Mouse (Mus musculus) 3134 (cell line): ENCODE data around the gene Olfr1111.
"Not testable (repeated sequence)": the region's sequence is repeated elsewhere in the genome, so short reads cannot be mapped to it uniquely, and the experiment has no call there.

ENCODE experiments used
- DNase-seq: peaks from one replicate; pipeline ENCODE4 v3.0.0-alpha.2; 2011; ENCODE audit warnings: low spot score; ENCODE audit not compliant: insufficient read length; ENCODE audit errors: extremely low read depth

The Olfr1111 gene

GRCm38 (mm10) chr2:87152524-87152923 is at the start of gene Olfr1111:
Olfr1111 (minus strand) TSS chr2:87152624.
- no peak for DNase-seq

DNA sequence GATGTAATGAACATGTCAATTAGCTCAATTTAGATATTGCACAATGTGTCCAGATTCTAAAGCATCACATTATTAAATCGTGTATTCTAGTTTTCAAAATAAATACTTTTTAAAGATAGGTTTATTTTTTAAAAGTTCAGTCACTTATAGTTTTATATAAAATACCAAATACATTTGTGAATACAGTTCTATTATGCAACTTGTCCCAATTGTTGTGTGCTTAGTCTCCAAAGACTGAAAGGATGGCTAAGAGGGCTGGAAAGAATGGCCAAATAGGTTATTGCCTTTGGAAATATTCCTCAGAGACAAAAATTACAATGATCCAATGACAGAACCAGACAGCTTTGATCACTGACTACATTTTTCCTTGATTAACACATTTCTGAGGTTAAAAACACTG is 35.1 kb upstream of the Olfr1111 start, which contains the start of gene Olfr1112:
Olfr1112 (plus strand) TSS at position 301 of the 400 bp plus-strand sequence.
- DNase-seq, result no peak

DNA sequence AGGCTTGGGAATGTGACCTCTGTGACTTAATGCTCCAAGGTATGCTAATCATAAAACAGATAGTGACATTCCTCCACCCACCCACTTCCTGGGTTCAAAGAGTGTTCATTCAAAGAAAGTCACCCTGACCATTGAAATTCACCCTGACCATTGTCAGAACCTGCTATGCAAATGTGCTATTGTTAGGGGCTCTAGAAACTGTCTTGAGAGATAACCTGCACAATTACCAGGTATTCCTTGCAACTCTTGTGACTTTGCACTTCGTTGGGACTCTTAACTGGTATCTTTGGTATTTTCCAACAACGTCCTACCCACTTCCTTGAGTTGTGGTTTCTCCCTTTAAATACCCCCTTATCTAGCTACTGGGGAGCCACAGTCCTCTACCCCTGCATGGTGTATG is 15.3 kb upstream of the Olfr1111 start:
- DNase-seq, result not testable (repeated sequence)

GRCm38 (mm10) chr2:87140200-87140599 is 12.2 kb downstream of the Olfr1111 start, which contains the start of gene Olfr1110:
Olfr1110 (minus strand) TSS chr2:87140300.
- DNase-seq, result no peak

- DNase-seq, result no peak
Observed at GRCm38 (mm10) chr2:87114467-87114866, 38.0 kb downstream of the Olfr1111 start, which contains the start of gene Olfr259. Olfr259 (minus strand) TSS chr2:87114567.
